Mouse (Mus musculus) stomach, embryonic 14.5 days (tissue): ENCODE measurements around the gene Ubald2. TPM values are rescaled to one million over a fixed set of nuclear protein-coding genes. Genes with fewer than 3 reads are reported as not detected.

ENCODE experiments used
- ATAC-seq: fragments of 200-750 bp; cut with Nextera tagmentation; 2 replicates; pipeline ENCODE4 v1.8.0; 2017; ENCODE audit warnings: low read depth, moderate TSS enrichment; ENCODE audit not compliant: insufficient number of reproducible peaks, insufficient read depth, low FRiP score
- H3K27ac ChIP-seq: fragments of 300-500 bp; sonication (generic); 2 replicates; pipeline ENCODE4 v1.5.1; 2014; ENCODE audit warnings: mild to moderate bottlenecking, low read length, moderate library complexity, mixed read lengths
- H3K27me3 ChIP-seq: fragments of 300-500 bp; sonication (generic); 2 replicates; pipeline ENCODE4 v1.6.1; 2014; ENCODE audit warnings: low read length, control low read depth, mixed read lengths; ENCODE audit not compliant: control insufficient read depth, insufficient read depth
- H3K36me3 ChIP-seq: fragments of 300-500 bp; sonication (generic); 2 replicates; pipeline ENCODE4 v1.6.1; 2014; ENCODE audit warnings: mild to moderate bottlenecking, control low read depth, low read length, moderate library complexity, mixed read lengths; ENCODE audit not compliant: control insufficient read depth, insufficient read depth
- H3K4me1 ChIP-seq: fragments of 300-500 bp; sonication (generic); 2 replicates; pipeline ENCODE4 v1.6.1; 2014; ENCODE audit warnings: low read length, control low read depth, mixed read lengths; ENCODE audit not compliant: control insufficient read depth, insufficient read depth
- H3K4me2 ChIP-seq: fragments of 300-500 bp; sonication (generic); replicated peaks from 2 replicates; pipeline ENCODE4 v1.6.1; 2014; ENCODE audit warnings: low read depth, low read length, control low read depth
- H3K4me3 ChIP-seq: fragments of 300-500 bp; sonication (generic); 2 replicates; pipeline ENCODE4 v1.5.1; 2014; ENCODE audit warnings: low read depth, low read length, control low read depth
- H3K9ac ChIP-seq: fragments of 300-500 bp; sonication (generic); replicated peaks from 2 replicates; pipeline ENCODE4 v1.6.1; 2014; ENCODE audit warnings: low read depth, mild to moderate bottlenecking, control low read depth, low read length, moderate library complexity, mixed read lengths
- H3K9me3 ChIP-seq: fragments of 300-500 bp; sonication (generic); 2 replicates; pipeline ENCODE4 v1.6.1; 2016; ENCODE audit warnings: low read depth, low read length, control low read depth; ENCODE audit not compliant: control insufficient read depth
- whole genome bisulfite sequencing: fragments of 180-500 bp; shearing (Covaris S2); extraction: QIAGEN DNeasy Blood & Tissue Kit; methylation state at CpG from one replicate; pipeline ENCODE4 v1.1.7; 2014; 5-methylcytosine and 5-hydroxymethylcytosine counted together
- polyA plus RNA-seq: library from polyadenylated mRNA; unstranded; fragments of >200 nt; fragmentation: Nextera tagmentation; extraction: Ambion mirVana; gene quantifications from 2 replicates; pipeline ENCODE4 v1.2.1, GENCODE M21; 2014

Gene Ubald2
- polyA plus RNA-seq, 1 experiment from 2014 or later: 56.1 TPM

DNA sequence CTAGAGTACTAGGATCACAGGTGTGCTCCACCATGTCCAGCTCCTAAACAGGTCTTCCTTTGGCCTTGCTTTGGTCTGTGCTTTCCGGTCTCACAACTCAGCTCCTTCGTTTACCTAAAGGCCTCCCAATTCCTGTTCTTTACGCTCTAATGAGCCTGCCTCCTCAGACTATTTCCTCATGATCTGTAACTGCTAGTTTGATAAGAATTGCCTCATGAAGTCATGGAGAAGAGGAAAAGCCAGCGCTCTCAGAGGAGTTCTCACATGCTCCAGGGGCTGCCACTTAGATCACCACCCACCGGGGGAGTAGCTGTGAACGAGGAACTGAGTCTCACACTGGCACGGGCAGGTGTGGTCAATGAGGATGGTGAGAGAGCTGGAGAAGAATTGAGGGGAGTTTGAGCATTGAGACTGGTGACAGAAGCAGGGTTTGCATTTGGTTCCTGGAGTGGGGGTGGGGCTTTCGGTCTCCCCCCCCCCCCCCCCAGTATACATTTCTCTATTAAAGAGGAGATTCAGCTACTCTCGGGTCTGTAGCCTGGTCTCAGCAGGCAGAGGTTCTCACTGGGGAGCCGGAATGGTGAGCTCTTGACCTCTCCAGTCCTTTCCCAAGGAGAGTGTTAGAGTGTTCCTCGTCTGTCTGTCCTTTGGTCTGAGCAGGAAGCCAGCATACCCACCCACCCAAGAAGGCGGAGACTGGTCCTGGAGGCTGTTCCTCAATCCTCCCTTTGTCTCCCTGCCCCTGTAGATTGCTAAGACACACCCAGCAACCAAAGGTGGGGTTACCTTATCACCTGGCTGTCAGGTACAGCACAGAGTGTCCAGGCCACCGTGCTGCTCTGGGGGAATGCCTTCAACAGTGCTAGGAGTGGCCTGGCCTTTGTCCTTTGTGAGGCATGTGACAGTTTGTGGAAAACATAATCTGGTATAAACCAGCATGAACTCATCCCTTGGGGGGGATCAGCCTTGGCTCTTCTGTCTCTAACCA, 4.7 kb upstream of the Ubald2 start:
- H3K27ac ChIP-seq: peak overlapping the region; percentile 62
- peak; percentile 64 for ATAC-seq
- no peaks in the 10 kb centered on the region for H3K9me3 ChIP-seq
- no peak overlapping the region for H3K4me3 ChIP-seq
- H3K36me3 ChIP-seq: no peaks in the 10 kb centered on the region
- no peak overlapping the region for H3K9ac ChIP-seq
- H3K27me3 ChIP-seq: no peaks in the 10 kb centered on the region
- H3K4me2 ChIP-seq: no peak overlapping the region
- H3K4me1 ChIP-seq: 0 out of 2 replicates have a peak, but pooled peaks cover 4% of the 10 kb centered on the region
- WGBS: 39% methylated on average over 13 of the region's 13 CpGs

DNA sequence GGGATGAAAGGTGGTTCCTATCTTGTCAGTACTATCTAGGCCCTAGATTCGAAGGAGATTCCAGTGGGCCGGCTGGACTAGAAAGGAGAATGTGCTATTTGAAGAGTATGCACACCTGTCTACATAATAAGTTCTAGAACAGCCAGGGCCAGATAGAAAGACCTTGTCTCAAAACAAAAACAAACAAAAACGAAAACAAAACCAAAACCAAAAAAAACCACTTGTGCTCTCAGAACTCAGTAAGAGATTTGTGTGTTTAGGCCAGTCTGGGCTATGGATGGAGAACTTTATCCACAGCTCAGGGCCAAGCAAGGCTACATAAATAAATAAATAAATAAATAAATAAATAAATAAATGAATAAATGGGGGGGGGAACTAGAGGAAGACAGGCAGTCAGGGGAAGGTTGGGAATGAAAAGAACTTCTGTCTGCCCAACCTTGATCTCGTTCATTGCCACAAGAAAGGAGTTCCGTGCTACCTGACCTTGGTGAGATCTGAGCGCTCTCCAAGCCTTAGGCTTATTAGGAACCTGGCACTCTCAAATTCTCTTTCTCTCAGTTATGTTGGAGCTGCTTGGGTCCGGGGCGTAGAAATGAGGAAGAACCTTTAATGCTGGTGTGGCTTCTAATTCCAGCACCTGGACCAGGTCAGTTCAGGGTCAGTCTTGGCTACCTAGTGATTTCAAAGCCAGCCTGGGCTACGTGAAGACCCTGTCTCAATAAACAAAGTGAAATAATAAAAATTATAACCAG, 3.9 kb upstream of the Ubald2 start:
- H3K27me3 ChIP-seq: no peaks in the 10 kb centered on the region
- WGBS: 76% methylated on average over 9 of the region's 9 CpGs
- no peaks in the 10 kb centered on the region for H3K9me3 ChIP-seq
- peak overlapping the region; percentile 74 for H3K27ac ChIP-seq
- H3K4me2 ChIP-seq: no peak overlapping the region
- no peak overlapping the region for H3K4me3 ChIP-seq
- H3K36me3 ChIP-seq: no peaks in the 10 kb centered on the region
- H3K9ac ChIP-seq: no peak overlapping the region; the same call in 1 of the 2 replicates
- ATAC-seq: no peak
- 0 out of 2 replicates have a peak, but pooled peaks cover 4% of the 10 kb centered on the region for H3K4me1 ChIP-seq

DNA sequence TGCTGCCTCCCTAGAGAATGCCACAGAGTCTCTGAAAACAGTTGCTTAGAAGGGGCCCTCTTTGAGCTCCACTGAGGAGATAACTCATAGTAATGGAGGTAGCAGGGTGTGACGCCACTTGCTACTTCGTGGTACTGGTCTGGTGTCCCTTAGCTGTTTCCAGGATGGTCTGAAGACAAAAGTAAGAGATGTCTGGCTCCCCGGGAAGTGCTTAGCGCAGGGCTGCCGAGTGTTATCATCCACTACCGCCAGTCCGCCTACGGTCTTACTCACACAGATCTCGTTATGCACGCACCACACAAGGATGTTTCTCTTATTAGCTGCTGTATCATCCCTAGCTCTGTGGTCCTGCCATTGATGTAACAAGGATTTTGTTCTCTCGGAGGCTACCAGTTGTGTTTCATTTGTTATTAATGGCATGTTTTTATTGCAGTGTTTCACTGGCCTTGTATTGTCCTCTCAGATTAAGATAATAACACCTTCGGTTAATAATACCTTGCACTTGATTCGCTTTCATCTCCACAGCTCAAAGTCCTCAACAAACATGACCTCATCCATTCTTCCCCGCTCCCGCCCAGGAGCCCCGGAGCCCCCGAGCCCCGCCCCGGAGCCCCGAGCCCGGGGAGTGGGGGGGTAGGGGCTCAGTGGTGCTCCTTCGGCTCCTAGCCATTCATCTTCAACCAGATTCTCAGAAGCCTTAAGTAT, 3.0 kb upstream of the Ubald2 start:
- Histone ChIP-seq H3K36me3 (no peaks in the 10 kb centered on the region), H3K27ac (peak overlapping the region; percentile 74; the same call in 1 of the 2 replicates), H3K4me1 (peaks cover 10% of the 10 kb centered on the region), H3K4me3 (no peak overlapping the region), H3K9me3 (no peaks in the 10 kb centered on the region), H3K4me2 (peak overlapping the region; percentile 25), H3K27me3 (no peaks in the 10 kb centered on the region), H3K9ac (no peak overlapping the region; the same call in 1 of the 2 replicates)
- no peak for ATAC-seq
- 26% methylated on average over 22 of the region's 22 CpGs for WGBS

DNA sequence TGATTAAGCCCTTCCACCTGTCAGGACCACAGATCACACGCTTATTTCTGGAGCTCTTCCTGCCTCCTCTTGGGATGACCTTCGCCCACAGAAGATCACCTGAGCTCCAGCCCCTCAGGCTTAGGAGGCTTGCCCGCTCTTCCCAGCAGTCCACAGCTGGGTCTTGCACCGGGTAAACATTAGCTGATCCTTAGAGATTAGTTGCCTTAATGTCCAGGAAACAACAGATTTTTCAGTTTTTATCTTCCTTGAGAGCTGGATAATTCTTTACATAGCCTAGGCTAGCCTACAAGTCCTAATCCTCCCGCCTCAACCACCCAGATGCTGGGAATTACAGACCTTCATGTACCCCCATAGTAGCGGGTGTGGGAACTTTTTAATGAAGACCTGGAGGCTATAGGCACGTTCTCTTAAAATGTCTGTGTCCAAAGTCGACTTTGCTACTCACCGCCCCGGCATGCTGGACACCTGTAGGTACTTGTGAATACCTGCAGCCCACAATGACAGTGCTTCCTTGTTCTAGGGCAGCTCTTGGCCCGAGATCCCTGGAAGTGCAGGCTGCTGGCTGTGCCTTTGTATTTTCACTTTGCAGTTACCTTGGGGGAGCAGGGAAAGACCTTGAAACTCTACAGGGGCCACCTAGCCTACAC, 2.3 kb upstream of the Ubald2 start:
- H3K4me2 ChIP-seq: peak overlapping the region; percentile 25
- H3K36me3 ChIP-seq: no peaks in the 10 kb centered on the region
- H3K9ac ChIP-seq: no peak overlapping the region
- H3K9me3 ChIP-seq: no peaks in the 10 kb centered on the region
- H3K4me3 ChIP-seq: no peak overlapping the region
- WGBS: 45% methylated on average over 11 of the region's 11 CpGs
- no peaks in the 10 kb centered on the region for H3K27me3 ChIP-seq
- peaks cover 16% of the 10 kb centered on the region for H3K4me1 ChIP-seq
- no peak for ATAC-seq
- peak overlapping the region; percentile 74 for H3K27ac ChIP-seq

DNA sequence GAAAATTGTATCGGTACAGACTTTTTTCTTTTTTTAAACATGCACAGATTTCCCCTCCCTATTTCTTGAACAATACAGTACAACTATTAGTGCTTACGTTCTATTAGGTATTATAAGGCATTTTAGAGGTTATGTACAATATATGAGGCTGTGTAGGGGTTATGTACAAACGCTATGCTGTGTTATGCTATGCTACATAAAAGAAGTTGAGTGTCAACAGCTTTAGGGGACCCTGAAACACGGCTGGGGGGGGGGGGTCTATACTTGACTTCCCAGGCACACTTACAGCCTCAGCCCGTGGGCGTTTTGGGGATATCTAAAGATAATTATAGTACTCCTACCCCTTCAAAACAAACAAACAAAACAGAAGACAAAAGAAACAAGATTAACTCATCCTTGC, 1.8 kb upstream of the Ubald2 start:
- no peak overlapping the region for H3K4me3 ChIP-seq
- no peaks in the 10 kb centered on the region for H3K9me3 ChIP-seq
- H3K27ac ChIP-seq: peak overlapping the region; percentile 74

DNA sequence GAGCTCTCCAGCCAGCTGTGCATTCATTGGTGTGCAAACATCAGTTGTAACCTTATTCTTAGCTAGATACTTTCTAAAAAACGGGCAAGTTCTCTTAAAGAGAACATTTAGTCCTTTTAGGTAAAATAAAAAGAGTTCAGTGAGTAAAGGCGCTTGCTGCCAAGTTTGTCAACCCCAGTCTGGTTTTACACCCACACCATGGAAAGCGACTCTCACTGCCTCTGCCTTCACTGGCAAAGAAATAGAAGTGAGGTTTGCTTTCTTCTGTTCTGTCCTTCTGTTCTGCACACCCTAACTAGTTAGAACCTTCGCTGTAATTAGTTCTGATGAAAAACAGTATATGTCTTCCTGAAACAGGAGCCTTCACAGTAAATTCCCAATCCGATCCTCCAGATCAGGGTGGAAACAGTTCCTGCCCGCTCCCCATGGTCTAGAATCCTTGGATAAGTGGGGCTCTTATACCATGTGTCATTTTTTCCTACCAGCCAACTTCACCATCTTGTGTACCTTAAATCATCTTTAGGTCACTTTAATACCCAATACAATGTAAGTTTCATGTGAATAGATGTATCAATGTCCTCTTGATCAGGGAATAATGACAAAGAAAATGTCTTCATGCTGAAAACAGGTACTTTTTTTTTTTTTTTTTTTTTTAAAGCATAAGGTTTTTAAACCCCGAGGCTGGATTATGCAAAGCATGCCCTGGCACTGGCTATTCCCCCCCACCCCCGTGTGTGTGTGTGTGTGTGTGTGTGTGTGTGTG, 1.1 kb upstream of the Ubald2 start:
- Histone ChIP-seq H3K36me3 (peaks cover 11% of the 10 kb centered on the region), H3K27me3 (no peaks in the 10 kb centered on the region), H3K4me1 (peaks cover 22% of the 10 kb centered on the region), H3K9ac (no peak overlapping the region), H3K27ac (peak overlapping the region; percentile 74; the same call in 1 of the 2 replicates), H3K4me3 (no peak overlapping the region), H3K9me3 (no peaks in the 10 kb centered on the region), H3K4me2 (no peak overlapping the region; the same call in 1 of the 2 replicates)
- ATAC-seq: no peak
- WGBS: 63% methylated on average over 8 of the region's 8 CpGs

More for the DNA sequence above, 1.8 kb upstream of the Ubald2 start:
- Histone ChIP-seq H3K4me2 (no peak overlapping the region), H3K4me1 (peaks cover 22% of the 10 kb centered on the region), H3K9ac (no peak overlapping the region), H3K27me3 (no peaks in the 10 kb centered on the region), H3K36me3 (peaks cover 5% of the 10 kb centered on the region)
- no peak for ATAC-seq
- WGBS: 60% methylated on average over 6 of the region's 6 CpGs

DNA sequence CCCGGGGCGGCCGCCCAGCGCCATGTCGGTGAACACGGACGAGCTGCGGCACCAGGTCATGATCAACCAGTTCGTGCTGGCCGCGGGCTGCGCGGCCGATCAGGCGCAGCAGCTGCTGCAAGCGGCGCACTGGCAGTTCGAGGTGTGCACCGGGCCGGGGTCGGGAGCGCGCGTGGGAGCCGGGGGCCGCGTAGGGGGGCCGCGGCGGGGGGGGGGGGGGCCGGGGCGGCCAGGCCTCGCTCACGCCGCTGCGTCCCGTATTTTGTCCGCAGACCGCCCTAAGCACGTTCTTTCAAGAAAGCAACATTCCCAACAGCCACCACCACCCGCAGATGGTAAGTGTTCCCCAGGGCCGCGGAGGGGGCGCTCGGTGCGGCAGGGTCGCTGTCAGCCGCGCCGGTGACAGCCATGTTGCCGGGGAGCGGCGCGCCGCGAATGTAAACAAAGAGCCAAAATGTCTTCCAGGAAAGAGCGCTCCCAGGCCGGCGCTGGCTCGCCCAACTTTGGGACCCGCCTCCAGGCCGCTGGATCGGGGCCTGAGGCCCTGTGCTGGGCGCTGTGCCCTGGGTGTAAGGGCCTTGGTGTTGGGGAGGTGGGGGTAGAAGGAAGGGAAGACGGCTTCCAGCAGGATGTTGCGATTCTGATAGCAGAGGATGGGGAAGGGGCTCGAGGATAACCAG, 533 bp downstream of the Ubald2 start:
- peak overlapping the region; percentile 80 for H3K9ac ChIP-seq
- H3K27ac ChIP-seq: peak overlapping the region; percentile 93
- ATAC-seq: 0 out of 2 replicates have a peak, but pooled peaks have one; percentile 7
- WGBS: under 1% methylated on average over 45 of the region's 67 CpGs
- H3K36me3 ChIP-seq: peaks cover 19% of the 10 kb centered on the region
- no peaks in the 10 kb centered on the region for H3K27me3 ChIP-seq
- H3K4me2 ChIP-seq: peak overlapping the region; percentile 85
- no peaks in the 10 kb centered on the region for H3K9me3 ChIP-seq
- H3K4me1 ChIP-seq: peaks cover 22% of the 10 kb centered on the region
- peak overlapping the region; percentile 80 for H3K4me3 ChIP-seq
